Mouse (Mus musculus) liver, postnatal 0 days (tissue): ENCODE data around the gene Rasal1.

Source experiments
- CTCF ChIP-seq: sonication (generic); IDR thresholded peaks from 2 replicates; pipeline ENCODE4 v1.5.1; 2016; ENCODE audit warnings: antibody characterized with exemption, low read depth
- EP300 ChIP-seq: IDR thresholded peaks from 2 replicates; pipeline ENCODE4 v1.6.1; 2016; ENCODE audit warnings: antibody characterized with exemption, low read depth, mild to moderate bottlenecking

- no peak for TF ChIP-seq CTCF
- TF ChIP-seq EP300 = no peak
Measured at GRCm38 (mm10) chr5:120692034-120692433, 43.4 kb downstream of the Rasal1 start.
